Mouse (Mus musculus) cerebellum, adult 2 months (tissue): ENCODE measurements at regions not wholly inside any gene's neighbourhood (a gene's known extent, or its start where the extent isn't known, plus 50 kb on each side); places are given as distances from the start of the nearest gene placed in this dataset.

Experiments used
- CTCF ChIP-seq: fragments of 200-500 bp; IDR thresholded peaks from 2 replicates; pipeline ENCODE4 v1.5.1; 2011; ENCODE audit warnings: low read depth, mild to moderate bottlenecking, control low read depth, low read length, moderate library complexity, borderline replicate concordance; ENCODE audit not compliant: insufficient read depth
- POLR2A ChIP-seq: fragments of 200-500 bp; IDR thresholded peaks from 2 replicates; pipeline ENCODE4 v1.6.1; 2011; ENCODE audit warnings: low read length, control low read depth, borderline replicate concordance; ENCODE audit not compliant: insufficient read depth

- TF ChIP-seq CTCF (no peak), POLR2A (no peak)
These were observed 73.3 kb upstream of the Klf14 start for GRCm38 (mm10) chr6:31032147-31032546.
